Mouse (Mus musculus) fat pad, adult 2 months (tissue): ENCODE data around the gene Bcl10.
"Not testable (repeated sequence)": the region's sequence is repeated elsewhere in the genome, so short reads cannot be mapped to it uniquely, and the experiment has no call there.

Experiments used
- DNase-seq: peaks from one replicate; pipeline ENCODE4 v3.0.0-alpha.2; 2011; ENCODE audit warnings: low read depth, low spot score; ENCODE audit errors: extremely low read depth

Gene Bcl10

DNA sequence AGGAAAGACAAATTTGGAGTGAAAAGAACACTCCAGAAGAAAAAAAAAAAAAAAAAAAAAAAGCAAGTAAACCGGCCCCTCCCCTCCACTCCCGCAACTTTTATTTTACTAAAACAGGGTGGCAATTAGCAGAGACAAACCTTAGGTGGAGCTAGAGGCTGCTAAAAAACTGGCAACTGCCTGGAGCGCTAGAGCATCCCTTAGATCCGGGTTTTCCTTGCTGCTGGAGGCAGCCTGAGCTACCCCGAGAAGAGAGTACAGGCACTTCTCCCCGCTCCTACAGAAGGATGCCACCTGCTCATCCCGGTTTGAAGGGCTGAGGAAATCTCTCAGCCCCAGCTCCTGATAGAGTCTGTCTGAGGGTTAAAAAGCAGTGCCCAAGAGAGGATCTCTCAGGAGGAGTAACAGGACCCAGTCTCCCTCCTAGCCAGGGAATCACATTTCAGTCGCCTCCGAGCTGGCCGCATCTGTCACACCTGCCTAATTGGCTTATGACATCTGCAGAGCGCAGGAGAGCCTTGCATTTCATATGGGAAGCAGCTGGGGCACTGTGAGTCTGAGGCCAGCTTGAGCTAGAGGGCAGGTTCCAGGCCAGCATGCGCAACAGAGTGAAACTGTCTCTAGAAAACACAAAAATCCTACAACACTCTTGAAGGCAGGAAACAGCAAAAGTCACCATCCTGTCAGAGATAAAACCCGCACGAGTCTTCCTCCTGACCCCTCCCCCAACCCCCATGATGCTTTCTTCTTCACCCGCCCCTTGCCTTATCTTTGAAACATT is 27.6 kb downstream of the Bcl10 start:
- no peak for DNase-seq

GRCm38 (mm10) chr3:145950815-145951130 is 28.2 kb downstream of the Bcl10 start:
- no peak for DNase-seq

DNA sequence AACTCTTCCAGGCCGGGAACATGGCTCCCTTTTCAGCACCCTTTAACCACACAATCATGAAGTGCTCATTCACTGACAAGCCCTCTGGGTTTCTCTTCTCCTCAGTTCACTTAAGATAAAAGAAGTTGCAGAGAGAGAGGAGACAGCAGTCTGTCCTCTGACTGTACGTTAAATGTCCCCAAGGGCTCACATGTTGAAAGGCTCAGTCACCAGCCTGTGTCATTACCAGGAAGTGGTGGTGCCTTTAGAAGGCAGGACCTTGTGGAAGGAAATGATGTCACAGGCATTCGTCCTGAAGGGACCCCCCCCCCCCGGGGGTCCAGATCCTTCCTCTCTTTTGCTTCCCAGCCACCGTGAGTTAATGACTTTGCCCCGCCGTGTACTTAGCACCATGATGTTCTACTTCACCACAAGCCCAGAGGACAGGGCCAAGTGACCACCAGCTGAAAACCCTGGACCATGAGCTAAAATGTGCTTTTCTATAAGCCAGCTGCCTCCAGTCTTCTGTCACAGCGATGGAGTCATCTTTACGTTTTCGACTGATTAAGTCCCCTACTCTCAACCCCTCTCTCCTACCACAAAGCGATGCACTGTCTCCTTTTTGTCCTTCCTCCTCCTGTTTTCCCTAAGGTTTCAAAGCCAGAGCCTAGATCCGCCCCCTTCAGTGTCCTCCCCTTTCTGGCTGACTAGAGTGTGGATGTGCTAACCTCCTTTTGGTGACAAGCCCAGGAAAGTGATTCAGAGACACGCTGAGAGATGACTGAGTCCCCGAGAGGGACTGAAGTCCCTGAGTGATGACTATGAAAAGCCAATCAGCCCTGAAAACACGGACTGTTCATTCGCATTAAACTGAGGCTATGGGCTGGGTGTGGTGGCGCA is 28.9 kb downstream of the Bcl10 start:
- no peak for DNase-seq

GRCm38 (mm10) chr3:145952945-145953344 is 30.3 kb downstream of the Bcl10 start:
- DNase-seq, result no peak

GRCm38 (mm10) chr3:145953411-145953810 is 30.8 kb downstream of the Bcl10 start:
- DNase-seq, result no peak

- no peak for DNase-seq
Measured at GRCm38 (mm10) chr3:145959824-145960223, 37.2 kb downstream of the Bcl10 start.

DNA sequence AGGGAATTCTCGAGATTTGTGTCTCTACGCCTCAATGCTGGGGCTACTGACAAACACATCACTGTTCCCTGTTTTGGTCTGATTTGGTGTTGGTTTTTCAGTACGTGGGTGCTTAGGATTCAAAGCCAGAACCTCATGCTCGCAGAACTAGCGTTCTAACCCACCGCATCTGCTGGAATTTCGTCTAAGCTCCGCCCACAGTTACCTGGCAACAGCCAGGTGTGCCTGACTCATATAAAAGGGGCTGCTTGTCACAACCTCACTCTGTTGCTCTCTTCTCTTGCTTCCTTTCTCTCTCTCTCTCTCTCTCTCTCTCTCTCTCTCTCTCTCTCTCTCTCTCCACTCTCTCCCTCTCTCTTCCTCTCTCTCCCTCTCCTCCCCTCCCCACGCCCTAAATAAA is 39.8 kb downstream of the Bcl10 start:
- DNase-seq, result no peak

DNA sequence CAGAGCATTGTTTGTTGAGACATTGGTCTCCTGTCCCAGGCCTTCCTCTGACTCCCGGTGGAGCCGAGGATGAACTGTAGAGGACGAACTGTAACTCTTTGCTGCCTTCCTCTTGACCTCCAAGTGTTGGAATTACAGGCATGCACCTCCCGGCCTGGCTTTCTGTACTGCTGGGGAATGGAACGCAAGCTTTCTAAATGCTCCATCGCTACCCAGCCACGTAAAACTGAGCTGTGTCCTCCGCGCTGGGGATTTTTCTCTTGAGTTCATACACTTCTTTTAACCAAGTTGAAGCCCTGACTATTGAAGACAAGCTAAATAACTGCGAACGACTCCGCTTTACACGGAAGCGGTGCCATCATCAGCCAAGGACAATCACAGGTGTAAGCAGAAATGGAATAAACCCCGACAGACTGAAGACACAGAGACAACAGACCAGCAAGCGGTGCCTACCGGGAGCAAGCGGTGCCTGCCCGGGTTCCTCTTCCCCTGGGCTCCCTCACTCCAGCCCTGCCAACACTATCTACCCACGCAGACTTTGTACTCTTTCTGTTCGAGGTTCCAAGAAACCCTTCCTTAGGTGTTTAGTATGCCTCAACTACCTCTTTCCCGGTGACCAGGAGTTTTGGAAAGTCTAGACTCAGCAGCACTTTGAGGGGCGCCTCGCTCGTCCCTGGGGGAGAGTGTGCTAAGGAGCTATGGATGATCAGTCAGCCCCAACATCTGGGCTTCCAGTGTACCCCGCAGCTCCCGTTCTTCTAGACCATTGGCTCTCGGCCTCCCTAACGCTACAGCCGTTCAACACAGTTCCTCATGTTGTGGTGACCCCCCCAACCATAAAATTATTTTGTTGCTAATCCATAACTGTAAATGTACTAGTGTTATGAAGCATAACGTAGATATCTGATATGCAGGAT is 40.8 kb downstream of the Bcl10 start:
- no peak for DNase-seq

GRCm38 (mm10) chr3:145964018-145964387 is 41.4 kb downstream of the Bcl10 start:
- DNase-seq, result no peak

DNA sequence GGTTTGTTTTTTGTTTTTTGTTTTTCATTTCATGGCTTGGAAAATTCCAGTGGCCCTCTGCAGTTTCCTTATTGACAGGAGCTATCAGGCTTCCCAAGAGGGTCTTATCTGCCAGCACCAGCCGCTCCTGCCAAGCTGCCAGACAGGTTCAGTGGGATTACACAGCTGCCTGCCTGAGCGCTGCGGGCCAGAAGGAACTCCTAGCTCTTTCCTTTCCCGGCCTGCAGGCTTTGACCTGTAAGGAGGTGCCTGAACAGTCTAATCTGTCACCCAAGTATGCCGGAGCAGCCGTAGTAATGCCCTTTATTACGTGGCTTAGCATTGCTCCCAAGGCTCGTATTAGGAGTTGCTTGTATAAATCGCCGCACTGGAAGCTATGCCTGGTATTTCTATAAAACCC is 41.9 kb downstream of the Bcl10 start:
- no peak for DNase-seq

DNA sequence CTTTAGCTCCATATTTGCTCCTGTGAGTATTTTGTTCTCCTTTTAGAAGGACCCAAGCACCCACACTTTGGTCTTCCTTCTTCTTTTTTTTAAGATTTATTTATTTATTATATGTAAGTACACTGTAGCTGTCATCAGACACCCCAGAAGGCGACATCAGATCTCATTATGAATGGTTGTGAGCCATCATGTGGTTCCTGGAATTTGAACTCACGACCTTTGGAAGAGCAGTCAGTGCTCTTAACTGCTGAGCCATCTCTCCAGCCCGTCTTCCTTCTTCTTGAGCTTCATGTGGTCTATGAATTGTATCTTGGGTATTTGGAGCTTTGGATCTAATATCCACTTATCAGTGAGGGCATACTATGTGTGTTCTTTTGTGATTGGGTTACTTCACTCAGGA is 43.0 kb downstream of the Bcl10 start:
- not testable (repeated sequence) for DNase-seq

GRCm38 (mm10) chr3:145966806-145967205 is 44.2 kb downstream of the Bcl10 start:
- no peak for DNase-seq

DNA sequence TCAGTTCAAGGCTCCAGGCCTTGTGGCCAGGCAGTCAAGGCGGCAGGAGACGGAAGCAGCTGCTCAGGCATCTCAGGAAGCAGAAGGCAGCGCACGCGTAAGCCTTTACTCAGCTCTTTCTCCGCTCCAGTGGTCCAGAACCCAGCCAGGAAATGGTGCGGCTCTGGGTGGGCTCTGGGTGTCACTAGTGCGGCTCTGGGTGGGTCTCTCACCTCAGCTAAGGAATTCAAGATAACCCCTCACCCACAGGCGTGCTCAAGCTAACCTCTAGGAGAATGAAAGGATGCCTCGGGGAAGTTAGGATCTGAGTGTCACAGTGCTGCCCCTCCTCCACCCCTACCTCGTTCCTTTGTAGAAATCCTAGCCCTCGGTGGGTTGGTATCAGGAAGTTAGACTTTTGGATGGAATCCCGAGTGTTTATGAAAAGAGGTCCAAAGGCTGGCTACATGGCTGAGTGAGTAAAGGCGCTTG is 46.5 kb downstream of the Bcl10 start:
- no peak for DNase-seq

GRCm38 (mm10) chr3:145971501-145971900 is 48.9 kb downstream of the Bcl10 start:
- no peak for DNase-seq

DNA sequence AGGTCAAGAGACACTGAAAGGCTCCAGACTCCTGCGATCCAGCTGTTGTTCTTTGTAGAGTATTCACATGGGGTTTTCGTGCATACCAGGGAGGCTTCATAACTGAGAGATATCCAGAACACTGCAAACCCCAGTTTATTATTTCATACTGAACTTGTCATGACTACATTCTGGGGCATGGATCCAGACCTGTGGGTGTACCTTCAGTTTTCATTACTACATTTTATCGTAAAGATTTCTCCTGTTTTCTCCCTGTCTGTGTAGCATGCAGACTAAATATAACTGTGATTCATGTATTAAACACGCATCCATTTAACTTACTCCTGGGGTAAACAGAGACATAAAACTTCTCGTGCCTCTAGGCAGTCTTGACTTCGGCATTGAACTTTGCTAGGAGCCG is 52.4 kb downstream of the Bcl10 start:
- no peak for DNase-seq
